Mouse (Mus musculus) midbrain, postnatal 0 days (tissue): ENCODE measurements around the gene Ada. TPM values are rescaled to one million over a fixed set of nuclear protein-coding genes. Genes with fewer than 3 reads are reported as not detected.

ENCODE experiments used
- ATAC-seq: fragments of 200-750 bp; cut with Nextera tagmentation; 2 replicates; pipeline ENCODE4 v1.8.0; 2017; ENCODE audit warnings: moderate number of reproducible peaks, mild to moderate bottlenecking, moderate TSS enrichment, moderate library complexity; ENCODE audit not compliant: low FRiP score
- DNase-seq: peaks from one replicate; pipeline ENCODE4 v3.0.0-alpha.2; 2015; ENCODE audit warnings: low spot score
- H3K27ac ChIP-seq: fragments of 300-500 bp; sonication (generic); 2 replicates; pipeline ENCODE4 v1.5.1; 2014; ENCODE audit warnings: low read depth, mild to moderate bottlenecking, low read length, mixed read lengths
- H3K27me3 ChIP-seq: fragments of 300-500 bp; sonication (generic); 2 replicates; pipeline ENCODE4 v1.6.1; 2014; ENCODE audit warnings: low read length, control low read depth, mixed read lengths; ENCODE audit not compliant: insufficient read depth
- H3K36me3 ChIP-seq: fragments of 300-500 bp; sonication (generic); 2 replicates; pipeline ENCODE4 v1.6.1; 2014; ENCODE audit warnings: low read length, control low read depth, mixed read lengths; ENCODE audit not compliant: insufficient read depth
- H3K4me1 ChIP-seq: fragments of 300-500 bp; sonication (generic); 2 replicates; pipeline ENCODE4 v1.6.1; 2014; ENCODE audit warnings: mild to moderate bottlenecking, control low read depth, antibody characterized with exemption, low read length, mixed read lengths; ENCODE audit not compliant: insufficient read depth
- H3K4me2 ChIP-seq: fragments of 300-500 bp; sonication (generic); 2 replicates; pipeline ENCODE4 v1.6.1; 2014; ENCODE audit warnings: low read depth, mild to moderate bottlenecking, low read length, mixed read lengths; ENCODE audit not compliant: poor library complexity, severe bottlenecking
- H3K4me3 ChIP-seq: fragments of 300-500 bp; sonication (generic); 2 replicates; pipeline ENCODE4 v1.5.1; 2014; ENCODE audit warnings: low read depth, mild to moderate bottlenecking, low read length, moderate library complexity
- H3K9ac ChIP-seq: fragments of 300-500 bp; sonication (generic); replicated peaks from 2 replicates; pipeline ENCODE4 v1.6.1; 2014; ENCODE audit warnings: mild to moderate bottlenecking, low read length, moderate library complexity, mixed read lengths; ENCODE audit not compliant: poor library complexity, severe bottlenecking
- H3K9me3 ChIP-seq: fragments of 300-500 bp; sonication (generic); 2 replicates; pipeline ENCODE4 v1.6.1; 2016; ENCODE audit warnings: low read length, control low read depth
- CTCF ChIP-seq: IDR thresholded peaks from 2 replicates; pipeline ENCODE4 v1.5.1; 2016; ENCODE audit warnings: antibody characterized with exemption, mild to moderate bottlenecking
- WGBS: fragments of 180-500 bp; shearing (Covaris S2); extraction: QIAGEN DNeasy Blood & Tissue Kit; methylation state at CpG from one replicate; pipeline ENCODE4 v1.1.7; 2014; 5-methylcytosine and 5-hydroxymethylcytosine counted together
- polyA plus RNA-seq: library from polyadenylated mRNA; unstranded; fragments of >200 nt; fragmentation: Nextera tagmentation; extraction: Ambion mirVana; gene quantifications from 2 replicates; pipeline ENCODE4 v1.2.1, GENCODE M21; 2015
- total RNA-seq: library from RNA; depleted of rRNA; stranded (reverse); fragments of >200 nt; gene quantifications from 2 replicates; pipeline ENCODE4 v1.2.3, GENCODE M21; 2014

Ada gene
- total and polyA plus RNA-seq, 2 experiments from 2014 or later, result 1.4 to 3.7 TPM

GRCm38 (mm10) chr2:163710606-163711159, 39.4 kb downstream of the Ada start:
- no peaks in the 10 kb centered on the region for H3K36me3 ChIP-seq
- H3K27me3 ChIP-seq, result no peaks in the 10 kb centered on the region
- DNase-seq, result no peak
- H3K4me1 ChIP-seq, result no peaks in the 10 kb centered on the region
- no peak overlapping the region for H3K27ac ChIP-seq
- ATAC-seq, result no peak
- no peak for TF ChIP-seq CTCF
- no peak overlapping the region for H3K9ac ChIP-seq
- no peak overlapping the region for H3K4me2 ChIP-seq
- 73% methylated on average over 5 of the region's 5 CpGs for WGBS
- H3K9me3 ChIP-seq, result no peaks in the 10 kb centered on the region
- H3K4me3 ChIP-seq, result no peak overlapping the region

- no peaks in the 10 kb centered on the region for H3K4me1 ChIP-seq
- H3K9ac ChIP-seq, result no peak overlapping the region
- TF ChIP-seq CTCF, result no peak
- H3K9me3 ChIP-seq, result no peaks in the 10 kb centered on the region
- ATAC-seq (no peak), DNase-seq (no peak)
- H3K4me2 ChIP-seq, result no peak overlapping the region
- no peaks in the 10 kb centered on the region for H3K36me3 ChIP-seq
- no peaks in the 10 kb centered on the region for H3K27me3 ChIP-seq
- H3K4me3 ChIP-seq, result no peak overlapping the region
- WGBS, result 90% methylated on average over 9 of the region's 9 CpGs
- no peak overlapping the region for H3K27ac ChIP-seq
Measured at GRCm38 (mm10) chr2:163710000-163710399, 40.0 kb downstream of the Ada start.

DNA sequence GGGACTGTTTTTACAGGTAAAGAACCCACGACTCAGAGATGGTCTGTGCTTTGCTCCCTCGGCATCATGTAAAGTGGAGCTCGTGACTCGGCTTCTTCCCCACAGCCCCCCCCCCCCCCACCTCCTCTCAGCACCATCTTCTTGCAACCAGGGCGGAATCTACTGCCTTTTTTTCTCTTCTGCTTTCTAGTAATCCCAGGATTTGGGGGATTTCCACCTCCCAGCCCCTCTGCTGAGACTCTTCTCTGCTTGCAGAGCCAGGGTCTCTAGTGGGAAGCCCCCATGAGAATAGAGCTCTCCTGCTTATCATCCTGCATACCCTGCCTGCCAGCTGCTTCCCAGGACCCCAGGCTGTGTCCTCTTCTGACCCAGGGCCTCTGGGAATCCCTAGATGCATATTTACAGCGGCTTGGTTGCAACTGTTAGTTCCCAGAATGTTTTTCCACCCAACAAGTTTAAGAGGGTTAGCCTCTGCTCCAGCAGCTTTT, 41.2 kb downstream of the Ada start:
- Histone ChIP-seq H3K36me3 (peaks cover 3% of the 10 kb centered on the region; the same call in 1 of the 2 replicates), H3K9me3 (no peaks in the 10 kb centered on the region), H3K4me1 (no peaks in the 10 kb centered on the region), H3K4me2 (no peak overlapping the region), H3K27me3 (no peaks in the 10 kb centered on the region), H3K4me3 (no peak overlapping the region), H3K27ac (no peak overlapping the region), H3K9ac (no peak overlapping the region)
- 67% methylated on average over 6 of the region's 6 CpGs for WGBS
- DNase-seq (no peak), ATAC-seq (no peak)
- no peak for TF ChIP-seq CTCF

DNA sequence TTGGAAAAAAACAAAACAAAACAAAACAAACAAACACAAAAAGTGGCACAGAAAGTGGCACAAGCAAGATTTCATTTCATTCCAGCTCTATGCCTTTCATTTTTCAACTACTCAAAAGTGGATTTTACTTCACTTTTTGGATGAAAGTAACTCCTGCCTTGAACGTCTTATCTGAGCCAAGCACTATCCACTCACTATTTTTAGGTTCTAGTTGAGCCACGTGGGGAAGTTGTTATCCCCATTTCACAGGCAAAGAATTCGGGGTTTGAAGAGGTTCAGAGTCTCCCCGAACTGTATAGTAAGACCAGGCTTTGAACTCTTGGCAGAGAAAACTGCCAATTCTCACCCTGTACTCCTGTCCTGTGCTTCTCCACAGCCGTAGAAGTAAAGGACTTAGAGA, 41.7 kb downstream of the Ada start:
- H3K4me1 ChIP-seq, result no peaks in the 10 kb centered on the region
- peaks cover 3% of the 10 kb centered on the region; the same call in 1 of the 2 replicates for H3K36me3 ChIP-seq
- no peak overlapping the region for H3K9ac ChIP-seq
- no peak for TF ChIP-seq CTCF
- no peak overlapping the region for H3K4me3 ChIP-seq
- DNase-seq (no peak), ATAC-seq (no peak)
- no peaks in the 10 kb centered on the region for H3K9me3 ChIP-seq
- no peak overlapping the region for H3K4me2 ChIP-seq
- 85% methylated on average over 5 of the region's 5 CpGs for WGBS
- H3K27ac ChIP-seq, result no peak overlapping the region
- H3K27me3 ChIP-seq, result no peaks in the 10 kb centered on the region

- TF ChIP-seq CTCF, result no peak
- 87% methylated on average over 5 of the region's 5 CpGs for WGBS
- no peak overlapping the region for H3K9ac ChIP-seq
- no peaks in the 10 kb centered on the region for H3K27me3 ChIP-seq
- ATAC-seq, result no peak
- H3K4me1 ChIP-seq, result no peaks in the 10 kb centered on the region
- H3K4me2 ChIP-seq, result no peak overlapping the region
- DNase-seq, result no peak
- no peak overlapping the region for H3K27ac ChIP-seq
- H3K9me3 ChIP-seq, result no peaks in the 10 kb centered on the region
- H3K4me3 ChIP-seq, result no peak overlapping the region
- H3K36me3 ChIP-seq, result peaks cover 3% of the 10 kb centered on the region; the same call in 1 of the 2 replicates
Measured at GRCm38 (mm10) chr2:163703599-163704260, 46.3 kb downstream of the Ada start.

GRCm38 (mm10) chr2:163702921-163703320, 47.1 kb downstream of the Ada start:
- Histone ChIP-seq H3K27ac (no peak overlapping the region), H3K9me3 (no peaks in the 10 kb centered on the region), H3K4me3 (no peak overlapping the region), H3K4me1 (no peaks in the 10 kb centered on the region), H3K36me3 (peaks cover 3% of the 10 kb centered on the region; the same call in 1 of the 2 replicates), H3K9ac (no peak overlapping the region), H3K27me3 (no peaks in the 10 kb centered on the region), H3K4me2 (no peak overlapping the region)
- no peak for TF ChIP-seq CTCF
- no peak for ATAC-seq
- WGBS, result 71% methylated on average over 5 of the region's 5 CpGs
- no peak for DNase-seq
